Mouse (Mus musculus) telencephalon, adult 2 months (tissue): ENCODE measurements around the gene Mettl7a1.
A peak's percentile ranks its signal among the peaks of the same experiment; 100 is the strongest.
"Not testable (repeated sequence)": the region's sequence is repeated elsewhere in the genome, so short reads cannot be mapped to it uniquely, and the experiment has no call there.

Source experiments
- DNase-seq: peaks from one replicate; pipeline ENCODE4 v3.0.0-alpha.2; 2011; ENCODE audit warnings: low read depth, low spot score

Gene Mettl7a1

DNA sequence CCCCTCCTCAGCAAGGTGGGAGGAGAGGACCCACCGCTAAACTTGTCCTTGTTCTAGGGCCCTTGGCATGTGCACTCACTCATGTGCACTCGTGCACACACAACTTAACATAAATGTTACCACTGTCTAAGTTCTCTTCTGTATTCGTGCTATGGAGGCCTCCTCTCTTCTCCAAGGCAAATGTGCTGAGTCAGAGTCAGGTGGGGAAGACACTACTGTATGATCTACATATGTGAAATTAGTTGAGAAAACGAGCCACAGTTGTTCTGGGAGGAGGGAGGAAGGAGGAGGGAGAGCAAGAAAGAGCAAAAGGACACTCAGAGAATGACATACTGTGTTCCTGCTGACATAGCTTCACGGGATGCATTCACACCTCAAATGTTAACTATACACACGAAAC lies 3.4 kb upstream of the Mettl7a1 start:
- no peak for DNase-seq

DNA sequence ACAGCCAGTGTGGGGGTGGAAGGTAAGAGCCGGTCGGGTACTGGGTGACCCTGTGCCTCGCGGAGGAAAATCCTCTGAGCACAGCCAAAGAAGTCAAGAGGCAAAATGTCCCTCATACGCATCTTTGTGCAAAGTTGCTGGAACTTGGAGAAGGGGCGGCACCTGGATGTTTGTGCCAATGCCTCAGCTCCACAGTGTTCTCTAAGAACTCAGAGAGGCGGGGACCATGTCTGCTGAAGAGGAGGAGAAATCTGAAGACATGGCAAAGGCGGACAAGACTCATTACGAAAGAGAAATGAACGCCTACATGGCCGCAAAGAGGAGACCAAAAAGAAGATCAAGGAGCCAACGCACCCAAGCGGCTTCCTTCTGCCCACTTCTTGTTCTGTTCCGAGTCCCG lies 2.4 kb upstream of the Mettl7a1 start:
- no peak for DNase-seq

DNA sequence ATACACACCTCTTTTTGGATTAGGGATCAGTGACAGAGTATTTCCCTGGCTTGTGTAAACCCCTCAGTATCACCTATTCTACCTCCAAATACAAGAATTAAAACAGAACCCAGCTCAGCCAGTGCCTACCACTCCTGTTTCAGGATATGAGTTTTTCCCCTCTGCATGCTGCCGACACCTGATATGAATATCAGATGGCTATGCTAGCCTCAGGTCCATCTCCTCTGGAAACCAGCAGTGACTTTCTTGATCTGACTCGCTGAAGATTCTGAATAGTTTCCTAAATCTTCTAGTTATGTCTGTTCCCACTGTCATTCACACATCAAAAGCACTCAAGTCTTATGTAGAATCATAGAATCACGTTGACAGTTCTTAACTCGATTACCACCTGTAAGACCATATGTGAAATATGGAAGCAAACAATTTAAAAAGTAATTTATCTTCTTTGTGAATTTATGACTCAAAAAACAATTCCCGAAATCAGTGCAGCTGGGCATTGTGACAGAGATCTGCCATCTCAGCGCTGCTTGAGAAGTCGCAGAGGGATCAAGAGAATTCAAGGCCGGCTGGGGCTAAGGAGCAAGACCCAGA lies 417 bp upstream of the Mettl7a1 start:
- DNase-seq, result no peak

DNA sequence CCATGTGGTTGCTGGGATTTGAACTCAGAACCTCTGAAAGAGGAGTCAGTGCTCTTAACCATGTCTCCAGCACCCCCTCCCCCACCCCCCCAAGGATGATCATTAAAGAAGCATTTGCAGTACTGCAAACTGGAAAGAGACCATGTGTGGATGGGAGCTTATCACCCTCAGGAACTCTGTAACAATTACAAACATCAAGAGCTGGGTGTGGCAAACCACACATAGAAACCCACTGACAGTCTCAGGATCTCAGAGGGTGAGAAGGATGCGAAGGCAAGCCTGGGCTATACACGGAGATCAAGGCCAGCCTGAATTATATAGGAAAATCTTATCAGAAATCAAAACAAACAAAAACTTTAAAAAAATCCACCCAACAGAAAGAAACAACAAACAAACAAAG lies 2.3 kb downstream of the Mettl7a1 start:
- DNase-seq, result no peak

DNA sequence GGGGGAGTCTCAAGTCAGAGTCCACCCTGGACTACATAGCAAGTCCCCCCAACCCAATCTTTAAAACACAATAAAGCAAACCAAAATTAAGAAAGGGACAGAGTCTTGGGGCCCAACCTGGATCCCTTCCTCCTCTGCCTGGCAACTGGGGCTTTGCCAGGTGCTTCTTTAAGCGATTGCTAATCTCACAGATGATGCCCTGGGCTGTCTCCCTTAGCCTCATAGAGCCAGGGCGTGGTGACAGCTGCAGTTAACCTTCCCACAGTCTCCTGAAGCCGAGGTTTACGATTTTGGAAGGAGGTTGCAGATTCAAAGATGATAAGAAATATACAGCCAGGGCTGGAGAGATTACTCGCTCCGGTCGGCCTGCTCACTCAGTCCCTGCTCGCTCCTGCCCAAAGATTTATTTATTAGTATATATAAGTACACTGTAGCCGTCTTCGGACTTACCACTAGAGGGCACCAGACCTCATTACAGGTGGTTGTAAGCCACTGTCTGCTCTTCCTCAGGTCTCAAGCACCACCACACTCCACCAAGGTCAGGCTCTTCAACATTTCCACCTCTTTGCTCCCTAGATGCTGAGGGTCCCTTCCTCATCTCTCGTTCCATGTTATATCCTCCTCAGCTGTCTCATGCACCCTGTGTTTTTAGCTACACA lies 3.6 kb downstream of the Mettl7a1 start:
- peak; percentile 58 for DNase-seq

DNA sequence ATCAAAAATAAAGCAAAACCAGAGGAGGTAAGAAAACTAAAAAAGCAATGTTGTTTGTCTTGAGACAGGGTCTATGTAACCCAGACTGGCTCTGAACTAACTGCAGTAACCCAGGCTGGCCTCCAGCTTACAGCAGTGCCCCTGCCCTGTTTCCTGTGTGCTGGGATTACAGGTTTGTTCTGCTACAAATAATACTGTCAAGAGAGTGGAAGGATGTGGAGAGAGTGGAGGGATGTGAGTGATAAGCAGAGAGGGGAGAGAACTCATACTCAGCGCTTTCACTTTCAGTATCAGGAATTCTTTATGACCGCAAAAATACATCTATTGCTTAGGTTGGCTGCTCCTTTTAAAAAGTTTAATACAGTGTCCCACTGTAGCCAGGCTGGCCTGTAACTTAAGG lies 8.4 kb downstream of the Mettl7a1 start:
- DNase-seq, result no peak

DNA sequence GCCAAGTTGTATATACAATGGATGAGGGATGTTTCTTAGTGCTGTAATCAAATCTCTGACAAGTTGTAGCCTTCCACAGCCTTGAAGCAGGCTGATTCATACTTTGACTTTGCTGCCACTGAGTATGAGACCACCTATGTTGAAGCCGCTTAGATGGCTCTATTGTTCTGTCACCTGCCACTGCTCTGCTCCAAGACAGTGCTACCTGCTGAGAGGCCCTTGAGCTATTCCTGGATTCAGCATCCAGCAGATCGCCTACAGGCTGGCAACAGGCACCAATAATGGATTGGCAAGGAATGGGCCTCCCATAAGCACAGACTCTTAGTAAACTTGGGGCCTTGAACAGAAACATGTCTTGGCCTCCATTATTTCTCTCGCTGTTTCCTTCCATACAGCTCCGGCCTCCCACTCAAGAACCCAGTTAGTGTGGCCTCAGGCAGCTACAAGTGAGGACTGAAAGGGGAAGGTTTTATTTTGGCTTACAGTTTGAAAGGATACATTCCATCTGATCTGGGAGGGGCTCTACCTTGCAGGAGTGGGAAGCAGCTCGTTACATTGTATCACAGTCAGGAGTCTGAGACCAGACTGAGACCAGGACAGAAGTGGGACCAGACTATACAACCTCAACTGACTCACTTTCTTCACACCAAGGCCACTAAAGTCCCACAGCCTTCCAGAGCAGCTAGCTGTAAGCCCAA lies 10.7 kb downstream of the Mettl7a1 start:
- DNase-seq, result no peak

DNA sequence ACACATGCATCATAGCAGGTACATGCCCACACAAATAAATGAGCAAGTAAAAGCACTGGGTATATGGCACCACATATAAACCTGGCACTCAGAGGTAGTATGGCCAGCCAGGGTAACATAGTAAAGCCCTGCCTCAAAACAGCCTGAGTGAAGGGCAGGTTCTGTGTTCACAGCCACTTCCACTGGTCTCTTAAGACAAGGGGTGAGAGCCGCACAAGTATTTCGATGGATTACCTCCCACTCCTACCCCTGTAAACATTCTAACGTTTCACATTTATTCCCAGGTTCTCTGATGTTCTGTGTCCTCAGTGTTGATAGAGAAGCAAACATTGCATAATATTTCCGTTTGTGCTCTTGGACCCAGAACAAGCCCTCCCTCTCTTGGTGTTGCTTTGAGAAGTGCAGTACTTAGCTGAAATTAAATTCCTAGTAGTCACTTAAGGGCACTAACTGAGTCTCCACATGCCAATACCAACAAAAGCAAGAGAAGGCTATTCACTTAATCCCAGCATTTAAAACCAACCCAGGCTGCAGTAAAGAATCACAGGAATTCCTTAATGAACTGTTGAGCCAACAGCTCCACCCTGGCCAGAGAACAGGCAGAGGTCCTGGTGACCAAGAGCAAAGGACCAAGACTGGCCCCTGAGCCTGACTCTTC lies 14.2 kb downstream of the Mettl7a1 start:
- DNase-seq, result not testable (repeated sequence)

DNA sequence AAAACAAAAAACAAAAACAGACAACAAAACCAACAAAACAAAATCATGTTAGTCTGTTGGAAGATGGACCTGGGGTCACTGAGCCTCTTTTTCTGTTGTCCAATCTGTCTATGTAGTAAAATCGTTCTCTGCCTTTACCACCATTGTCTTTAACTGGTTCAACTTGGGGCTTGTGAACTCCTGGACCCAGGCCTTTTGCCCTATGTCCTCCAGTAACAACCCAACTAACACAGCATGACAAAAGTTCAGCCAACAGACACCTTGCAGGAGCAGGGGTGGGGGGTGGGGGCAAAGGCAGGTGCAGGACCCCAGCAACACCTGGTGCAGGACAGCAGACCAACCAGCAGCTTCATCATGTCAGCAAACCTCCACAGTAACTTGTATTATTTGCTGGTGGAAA lies 15.9 kb downstream of the Mettl7a1 start:
- DNase-seq, result no peak

DNA sequence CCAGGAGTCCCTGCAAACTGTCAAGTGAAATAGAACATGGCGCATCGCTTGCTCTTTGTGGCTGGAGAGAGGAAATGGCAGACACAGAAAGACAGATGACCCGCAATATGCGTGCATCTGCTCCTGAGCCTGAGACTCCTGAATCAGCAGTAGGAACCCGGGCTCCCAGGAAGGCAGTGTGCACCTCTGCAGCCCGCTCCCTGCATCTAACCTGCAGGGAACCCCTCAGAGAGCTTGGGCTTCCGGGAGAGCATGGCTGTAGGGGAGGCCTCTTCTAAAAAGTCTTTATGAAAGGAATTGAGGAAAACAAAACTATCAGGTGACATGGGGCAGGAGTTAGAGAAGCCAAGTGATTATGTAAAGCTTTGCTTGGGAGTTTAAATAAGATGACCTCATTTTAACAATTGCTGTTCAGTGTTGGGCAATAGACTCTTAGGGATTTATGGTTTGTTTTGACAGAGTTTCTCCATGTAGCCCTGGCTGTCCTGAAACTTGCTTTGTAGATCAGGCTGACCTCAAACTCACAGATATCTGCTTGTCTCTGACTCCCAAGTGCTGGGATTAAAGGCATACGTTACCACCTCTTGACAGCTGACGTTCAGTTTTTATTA lies 16.5 kb downstream of the Mettl7a1 start:
- DNase-seq, result no peak

DNA sequence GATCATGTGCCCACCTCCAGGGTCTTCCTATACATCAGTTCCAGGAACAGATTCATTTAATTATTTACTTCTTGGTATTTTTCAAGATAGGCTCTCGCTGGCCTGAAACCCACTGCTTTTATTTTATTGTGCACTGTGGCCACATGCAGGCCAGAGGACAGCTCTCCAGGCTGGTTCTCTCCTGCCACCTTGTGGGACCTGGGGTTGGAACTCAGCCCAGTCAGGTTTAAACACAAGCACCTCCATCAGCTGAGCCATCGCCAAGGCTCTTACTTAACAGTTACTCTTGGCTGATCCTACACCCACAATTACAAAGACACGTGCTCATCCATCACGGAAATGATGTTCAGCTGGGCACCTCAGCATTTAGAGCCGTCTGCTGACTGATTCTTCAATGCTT lies 17.2 kb downstream of the Mettl7a1 start:
- DNase-seq, result no peak

DNA sequence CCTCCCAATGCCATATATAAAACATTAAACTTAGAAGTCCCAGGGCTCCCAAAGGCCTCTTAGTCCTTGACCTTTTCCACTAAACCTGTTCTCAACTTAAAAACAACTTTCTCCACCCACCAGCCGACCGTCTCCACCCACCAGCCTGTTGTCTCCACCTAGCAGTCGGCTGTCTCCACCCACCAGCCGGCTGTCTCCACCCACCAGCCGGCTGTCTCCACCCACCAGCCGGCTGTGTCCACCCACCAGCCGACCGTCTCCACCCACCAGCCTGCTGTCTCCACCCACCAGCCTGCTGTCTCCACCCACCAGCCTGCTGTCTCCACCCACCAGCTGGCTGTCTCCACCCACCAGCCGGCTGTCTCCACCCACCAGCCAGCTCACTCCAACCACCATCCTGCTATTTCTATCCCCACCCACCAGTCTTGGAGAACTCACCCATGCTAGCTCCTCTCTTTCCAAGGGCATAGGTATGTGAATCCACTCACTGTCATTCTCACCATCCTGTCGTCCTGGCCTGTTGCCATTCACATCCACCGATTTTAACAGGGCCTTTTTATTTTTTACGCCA lies 20.2 kb downstream of the Mettl7a1 start:
- peak; percentile 34 for DNase-seq

DNA sequence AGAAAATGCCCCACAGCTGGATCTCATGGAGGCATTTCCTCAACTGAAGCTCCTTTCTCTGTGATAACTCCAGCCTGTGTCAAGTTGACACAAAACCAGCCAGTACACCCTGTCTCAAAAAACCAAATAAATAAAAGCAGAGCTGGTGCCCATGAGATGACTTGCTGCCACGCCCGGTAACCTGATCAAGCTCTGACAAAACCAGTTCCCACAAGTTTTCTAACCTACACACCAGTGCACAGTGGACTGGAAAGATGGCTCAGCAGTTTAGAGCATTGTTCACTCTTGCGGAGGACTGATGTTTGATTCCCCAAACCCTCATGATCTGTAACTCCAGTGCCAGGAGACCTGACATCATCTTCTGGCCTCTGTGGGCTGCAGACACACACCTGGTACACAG lies 21.3 kb downstream of the Mettl7a1 start:
- DNase-seq, result no peak

DNA sequence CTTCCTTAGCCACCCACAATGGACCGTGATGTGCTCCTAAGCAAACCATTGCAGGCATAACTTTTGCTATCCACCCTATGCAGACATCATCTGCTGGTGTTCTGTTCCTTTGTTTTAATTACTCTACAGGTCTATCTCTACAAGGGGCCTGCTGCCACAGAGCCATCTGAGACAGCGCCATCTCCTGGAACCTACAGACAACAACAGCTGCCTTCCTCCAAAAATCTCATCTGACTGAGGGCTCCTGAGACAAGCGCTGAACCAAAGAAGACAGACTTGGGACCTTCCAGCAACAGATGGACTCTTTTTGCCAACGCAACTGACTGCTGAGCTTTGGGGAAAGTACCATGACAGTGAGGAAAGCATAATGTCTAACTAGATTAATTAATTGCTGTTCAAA lies 24.1 kb downstream of the Mettl7a1 start:
- not testable (repeated sequence) for DNase-seq

DNA sequence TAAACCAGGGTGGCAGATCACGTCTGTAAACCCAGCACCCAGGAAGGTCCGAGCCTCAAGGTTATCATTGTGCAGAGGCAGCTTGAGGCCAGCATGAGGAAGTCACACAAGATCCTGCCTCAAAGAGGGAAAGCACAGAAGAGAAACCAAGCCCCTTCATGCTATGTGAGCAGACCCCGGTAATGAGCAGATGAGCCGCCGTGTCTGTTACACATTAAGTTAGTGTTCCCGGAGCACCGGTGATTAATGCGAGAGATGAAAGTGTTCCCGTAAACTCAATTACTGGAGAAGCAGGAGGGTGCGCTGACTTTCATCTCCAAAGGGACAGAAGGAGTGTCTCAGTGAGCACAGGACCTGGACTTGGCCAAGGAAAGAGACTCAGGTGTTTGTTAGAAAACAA lies 25.4 kb downstream of the Mettl7a1 start:
- not testable (repeated sequence) for DNase-seq

DNA sequence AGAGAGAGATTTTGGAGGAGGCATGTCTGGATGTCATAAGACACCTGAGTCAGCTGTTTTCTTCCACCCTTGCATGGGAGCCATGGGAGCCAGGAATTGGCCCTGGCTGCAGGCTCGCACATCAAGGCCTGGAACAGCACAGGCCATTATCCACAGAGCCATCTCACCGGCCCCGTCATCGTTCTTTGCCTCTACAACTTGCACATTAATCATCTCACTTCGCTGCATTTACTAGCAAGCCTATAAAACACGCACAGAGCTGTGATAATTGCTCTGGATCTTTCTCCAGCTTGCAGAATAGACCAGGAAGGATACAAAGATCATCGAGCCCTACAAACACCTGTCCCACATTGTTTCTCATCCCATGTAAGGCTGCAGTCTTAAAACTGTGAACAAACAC lies 26.8 kb downstream of the Mettl7a1 start:
- DNase-seq, result no peak

DNA sequence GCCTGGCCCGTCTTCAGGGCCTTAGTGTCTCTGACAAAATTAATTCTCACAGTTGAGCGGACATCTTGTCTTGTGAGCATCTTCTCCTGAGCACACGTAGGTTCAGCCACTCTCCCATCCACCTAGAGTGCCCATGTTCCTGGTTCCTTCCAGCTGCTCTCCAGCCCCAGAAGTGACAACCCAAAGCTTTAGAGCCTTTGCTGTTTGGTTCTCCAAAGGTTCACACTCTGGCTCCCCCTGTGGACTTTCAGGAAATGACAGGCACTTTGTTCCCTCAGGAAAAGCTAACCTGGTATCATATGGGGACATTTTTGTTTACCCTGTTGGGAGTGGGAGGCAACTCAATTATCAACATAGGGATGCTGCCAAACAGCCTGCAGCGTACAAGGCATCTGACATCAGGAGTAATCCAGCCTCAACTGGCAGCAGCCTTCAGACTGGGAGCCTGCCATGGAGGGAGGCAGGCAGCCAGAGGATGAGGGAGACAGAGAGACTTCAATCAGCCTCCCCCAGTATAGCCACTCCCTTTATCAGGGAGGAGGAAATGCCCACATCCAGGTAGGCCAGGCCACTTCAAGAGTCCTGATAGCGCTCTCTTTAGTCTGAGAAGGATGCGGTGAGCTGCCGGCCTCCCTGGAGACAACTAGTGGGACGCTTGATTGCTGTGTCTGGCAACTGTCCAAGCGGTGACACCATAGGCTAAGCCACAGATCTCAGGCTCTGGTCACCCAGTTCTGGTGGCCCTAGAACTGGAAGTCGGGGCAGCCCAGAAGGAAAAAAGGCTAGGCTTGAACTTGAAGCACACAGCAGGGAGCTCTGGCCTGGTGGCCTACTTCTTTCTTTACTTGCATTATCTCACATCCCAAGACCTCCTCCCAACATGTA lies 28.4 kb downstream of the Mettl7a1 start:
- not testable (repeated sequence) for DNase-seq

DNA sequence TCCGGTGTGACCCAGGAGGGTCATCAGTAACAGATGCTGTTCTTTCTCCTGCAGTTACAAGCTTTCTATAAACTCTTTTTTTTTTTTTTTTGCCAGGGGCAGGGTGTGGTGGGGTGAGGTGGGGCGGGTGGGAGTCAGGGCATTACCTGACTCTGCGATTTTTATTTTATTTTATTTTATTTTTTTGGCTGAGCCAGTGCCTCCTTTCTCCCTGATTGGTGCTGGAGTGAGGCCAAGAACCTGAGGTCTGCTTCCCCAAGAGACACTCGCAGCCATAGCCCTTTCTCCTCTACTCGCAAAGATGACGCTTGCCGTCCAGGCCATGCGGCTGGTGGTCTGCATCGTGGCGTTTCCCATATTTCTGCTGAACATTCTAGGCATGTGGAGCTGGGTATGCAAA lies 30.7 kb downstream of the Mettl7a1 start, which contains the start of gene Mettl7a3:
Gene Mettl7a3 (plus strand): TSS at position 301 of the 400 bp plus-strand sequence.
- no peak for DNase-seq

DNA sequence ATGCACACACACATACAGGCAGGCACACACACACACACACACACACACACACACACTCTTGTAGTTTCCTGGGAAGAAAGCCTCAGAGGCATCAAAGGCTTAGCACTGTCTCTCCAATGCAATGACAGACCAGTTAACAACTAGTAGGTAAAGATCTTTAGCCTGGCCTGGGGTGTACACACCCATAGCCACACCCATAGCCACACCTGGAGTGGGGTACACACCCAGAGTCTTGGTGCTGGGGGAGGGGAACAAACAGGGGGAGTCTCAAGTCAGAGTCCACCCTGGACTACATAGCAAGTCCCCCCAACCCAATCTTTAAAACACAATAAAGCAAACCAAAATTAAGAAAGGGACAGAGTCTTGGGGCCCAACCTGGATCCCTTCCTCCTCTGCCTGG lies 33.4 kb downstream of the Mettl7a1 start:
- not testable (repeated sequence) for DNase-seq

DNA sequence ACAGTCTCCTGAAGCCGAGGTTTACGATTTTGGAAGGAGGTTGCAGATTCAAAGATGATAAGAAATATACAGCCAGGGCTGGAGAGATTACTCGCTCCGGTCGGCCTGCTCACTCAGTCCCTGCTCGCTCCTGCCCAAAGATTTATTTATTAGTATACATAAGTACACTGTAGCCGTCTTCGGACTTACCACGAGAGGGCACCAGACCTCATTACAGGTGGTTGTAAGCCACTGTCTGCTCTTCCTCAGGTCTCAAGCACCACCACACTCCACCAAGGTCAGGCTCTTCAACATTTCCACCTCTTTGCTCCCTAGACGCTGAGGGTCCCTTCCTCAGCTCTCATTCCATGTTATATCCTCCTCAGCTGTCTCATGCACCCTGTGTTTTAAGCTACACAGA lies 33.9 kb downstream of the Mettl7a1 start:
- not testable (repeated sequence) for DNase-seq
